Mouse (Mus musculus) megakaryocyte, adult 5-6 weeks (primary cell): ENCODE data around the gene Klhl21. TPM values are rescaled to one million over a fixed set of nuclear protein-coding genes. Genes with fewer than 3 reads are reported as not detected.
"Not testable (repeated sequence)": the region's sequence is repeated elsewhere in the genome, so short reads cannot be mapped to it uniquely, and the experiment has no call there.

Source experiments
- ATAC-seq: 2 replicates; pipeline ENCODE4 v1.8.0; 2016; ENCODE audit warnings: mild to moderate bottlenecking, inconsistent platforms; ENCODE audit not compliant: poor library complexity, severe bottlenecking
- total RNA-seq, 2 experiments: library from RNA; stranded (forward) in 1 of 2; stranded (reverse) in 1 of 2; fragments of 153-499, 151-499 nt in 1 of 2; fragments of 221-1000, 200-1000 nt in 1 of 2; gene quantifications; 2 replicates each; pipeline versions ENCODE4 v1.2.3 to v1.2.4; 2015 to 2017

The Klhl21 gene
- total RNA-seq, 2 experiments from 2014 or later = 3.8 to 4.1 TPM

- ATAC-seq = no peak
Measured at GRCm38 (mm10) chr4:152020024-152020423, 11.4 kb downstream of the Klhl21 start.

DNA sequence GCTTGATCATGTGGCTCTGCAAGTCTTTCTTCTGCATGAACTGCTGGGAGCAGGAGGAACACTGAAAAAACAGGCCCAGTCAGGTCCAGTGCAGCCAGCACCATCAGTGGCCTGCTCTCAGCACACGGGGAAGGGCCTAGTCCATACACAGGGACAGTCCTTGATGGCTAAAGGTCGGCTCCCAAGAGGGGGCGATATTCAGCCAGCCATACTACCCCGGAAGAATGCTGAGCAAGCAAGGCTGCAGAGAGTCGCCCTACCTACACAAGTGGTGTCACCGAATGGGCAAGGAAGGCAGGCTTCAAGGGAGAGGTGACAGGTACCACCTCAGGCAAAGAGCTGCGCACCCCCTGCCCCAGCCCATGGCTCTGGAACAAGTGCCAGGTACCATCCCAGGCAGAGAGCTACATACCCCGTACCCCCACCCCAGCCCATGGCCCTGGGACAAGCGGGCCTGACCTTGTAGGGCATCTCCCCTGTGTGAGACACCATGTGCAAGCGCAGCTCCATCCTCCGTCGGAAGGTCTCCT lies 13.0 kb downstream of the Klhl21 start:
- no peak for ATAC-seq

- no peak for ATAC-seq
Measured at GRCm38 (mm10) chr4:152022506-152022905, 13.9 kb downstream of the Klhl21 start.

DNA sequence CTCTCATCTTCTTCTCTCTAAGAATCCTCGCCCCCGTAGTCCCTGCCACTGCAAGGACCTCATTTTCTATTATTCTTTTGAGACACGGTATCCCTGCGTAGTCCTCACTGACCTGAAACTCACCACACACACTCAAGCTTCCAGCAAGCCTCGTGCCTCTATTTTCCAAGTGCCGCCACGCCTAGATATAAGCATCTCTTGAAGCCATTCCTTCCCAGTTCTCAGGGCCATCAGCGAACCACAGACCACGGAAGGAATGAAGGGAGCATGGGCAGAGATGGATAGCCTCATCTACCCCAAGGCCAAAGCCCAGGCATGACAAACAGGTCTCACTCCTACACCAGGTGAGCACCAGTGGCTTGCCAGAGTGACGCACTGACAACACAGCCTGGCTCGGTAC lies 15.9 kb downstream of the Klhl21 start:
- no peak for ATAC-seq

- ATAC-seq = peak; percentile 27
Measured at GRCm38 (mm10) chr4:152026751-152027508, 18.3 kb downstream of the Klhl21 start.

DNA sequence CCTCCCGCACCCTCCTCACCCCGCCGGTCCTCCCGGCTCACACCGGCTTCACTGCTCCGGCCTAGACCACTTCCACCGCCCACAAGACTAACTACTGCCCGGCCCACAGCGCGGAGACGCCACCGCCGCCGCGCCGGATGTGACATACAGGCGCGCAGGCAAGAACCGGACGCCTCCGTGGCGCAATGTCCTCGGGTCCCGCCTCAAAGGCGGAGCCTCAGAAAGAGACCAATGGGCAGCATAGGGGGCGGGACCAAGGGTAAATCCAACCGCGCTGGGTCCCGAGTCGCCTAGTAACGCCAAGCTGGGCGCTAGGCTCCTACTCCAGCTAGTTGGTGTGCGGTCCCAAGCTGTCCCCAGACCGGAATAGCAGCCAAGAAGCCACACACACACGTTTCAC lies 18.9 kb downstream of the Klhl21 start, which contains the start of gene Zbtb48:
TSS of gene Zbtb48 (minus strand) at position 148 of the 400 bp plus-strand sequence.
- peak; percentile 91 for ATAC-seq

DNA sequence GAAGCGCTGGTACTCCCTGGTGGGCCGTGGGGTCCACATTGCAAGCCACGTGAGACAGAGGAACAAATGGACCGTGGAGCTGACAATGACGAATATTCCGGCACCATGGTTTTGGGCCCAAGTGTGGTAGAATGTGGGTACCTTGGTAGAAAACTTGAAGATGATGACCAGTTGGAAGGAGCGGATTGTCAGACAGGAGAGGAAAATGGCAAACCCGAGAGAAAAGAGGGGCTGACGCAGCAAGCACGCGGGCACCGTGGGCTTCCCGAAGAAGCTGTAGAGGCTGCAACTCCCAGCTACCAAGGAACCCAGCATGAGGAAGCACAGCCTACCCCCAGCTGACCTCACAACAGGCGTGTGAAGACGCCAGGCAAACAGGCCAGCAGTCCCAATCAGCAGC lies 19.9 kb downstream of the Klhl21 start:
- no peak for ATAC-seq

DNA sequence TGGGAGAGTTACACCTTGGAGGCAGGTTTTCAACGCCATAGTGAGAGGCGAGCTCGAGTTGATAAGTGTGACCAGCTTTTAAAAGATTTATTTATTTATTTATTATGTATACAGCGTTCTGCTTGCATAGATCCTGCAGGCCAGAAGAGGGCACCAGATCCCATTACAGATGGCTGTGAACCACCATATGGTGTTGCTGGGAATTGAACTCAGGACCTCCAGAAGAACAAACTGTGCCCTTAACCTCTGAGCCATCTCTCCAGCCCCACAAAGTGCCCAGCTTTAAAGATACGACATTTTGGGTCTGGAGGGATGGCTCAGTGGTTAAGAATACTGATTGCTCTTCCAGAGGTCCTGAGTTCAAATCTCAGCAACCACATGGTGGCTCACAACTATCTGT lies 20.5 kb downstream of the Klhl21 start:
- ATAC-seq = no peak

- no peak for ATAC-seq
Measured at GRCm38 (mm10) chr4:152029997-152030396, 21.4 kb downstream of the Klhl21 start.

DNA sequence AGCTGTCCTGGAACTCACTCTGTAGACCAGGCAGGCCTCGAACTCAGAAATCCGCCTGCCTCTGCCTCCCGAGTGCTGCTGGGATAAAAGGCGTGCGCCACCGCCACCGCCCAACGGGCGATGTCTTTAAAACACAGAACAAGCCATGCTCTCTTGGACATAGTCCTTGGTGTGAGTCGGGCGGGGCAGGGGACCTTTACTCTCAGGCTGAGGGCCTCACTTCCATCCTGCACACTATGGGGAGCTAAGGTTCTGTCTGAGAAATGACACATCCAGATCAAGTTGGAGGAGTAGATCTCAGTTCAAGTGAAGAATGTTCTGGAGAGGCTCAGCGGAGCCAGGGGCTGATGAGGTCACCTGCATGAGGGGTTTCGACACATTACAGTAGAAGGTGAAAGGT lies 24.3 kb downstream of the Klhl21 start:
- no peak for ATAC-seq

- not testable (repeated sequence) for ATAC-seq
Measured at GRCm38 (mm10) chr4:152036464-152036863, 27.9 kb downstream of the Klhl21 start.

DNA sequence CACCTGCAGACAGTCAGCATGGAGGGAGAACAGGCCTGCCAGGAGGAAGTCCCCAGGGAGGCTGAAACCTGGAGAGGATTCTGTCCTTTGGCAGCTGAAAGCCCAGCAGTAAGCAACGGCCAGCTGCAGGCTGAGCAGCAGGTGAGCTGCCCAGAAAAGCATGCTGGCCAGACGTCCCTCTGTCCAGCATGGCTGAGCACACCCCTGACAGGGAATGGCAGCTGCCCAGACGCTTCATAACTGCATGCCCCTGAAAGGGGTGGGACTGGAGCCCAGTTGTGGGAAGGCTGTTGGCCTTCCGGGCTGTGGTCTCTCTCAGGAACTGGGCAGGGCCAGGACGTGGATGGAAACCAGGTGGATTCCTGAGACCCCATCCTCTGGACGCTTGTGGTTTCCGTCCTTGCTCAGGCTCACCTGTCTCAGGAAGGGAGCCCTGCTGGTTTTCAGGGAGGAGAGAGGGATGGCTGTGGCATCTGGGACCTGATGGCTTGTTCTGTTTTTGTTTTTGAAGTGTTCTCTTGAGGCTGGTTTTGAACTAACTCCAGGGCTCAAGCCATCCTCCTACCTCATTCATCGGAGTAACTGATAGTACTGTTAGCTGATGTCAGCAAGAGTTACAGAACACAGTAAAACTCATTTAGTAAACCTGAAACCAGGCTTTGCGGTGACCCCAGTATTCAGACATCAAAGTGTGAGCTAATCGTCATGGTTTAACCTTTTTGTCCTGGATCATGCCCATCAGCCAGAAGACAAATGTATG lies 29.8 kb downstream of the Klhl21 start, which contains the start of gene Tas1r1:
TSS of gene Tas1r1 (minus strand) at position 344 of the 760 bp plus-strand sequence.
- ATAC-seq = no peak

DNA sequence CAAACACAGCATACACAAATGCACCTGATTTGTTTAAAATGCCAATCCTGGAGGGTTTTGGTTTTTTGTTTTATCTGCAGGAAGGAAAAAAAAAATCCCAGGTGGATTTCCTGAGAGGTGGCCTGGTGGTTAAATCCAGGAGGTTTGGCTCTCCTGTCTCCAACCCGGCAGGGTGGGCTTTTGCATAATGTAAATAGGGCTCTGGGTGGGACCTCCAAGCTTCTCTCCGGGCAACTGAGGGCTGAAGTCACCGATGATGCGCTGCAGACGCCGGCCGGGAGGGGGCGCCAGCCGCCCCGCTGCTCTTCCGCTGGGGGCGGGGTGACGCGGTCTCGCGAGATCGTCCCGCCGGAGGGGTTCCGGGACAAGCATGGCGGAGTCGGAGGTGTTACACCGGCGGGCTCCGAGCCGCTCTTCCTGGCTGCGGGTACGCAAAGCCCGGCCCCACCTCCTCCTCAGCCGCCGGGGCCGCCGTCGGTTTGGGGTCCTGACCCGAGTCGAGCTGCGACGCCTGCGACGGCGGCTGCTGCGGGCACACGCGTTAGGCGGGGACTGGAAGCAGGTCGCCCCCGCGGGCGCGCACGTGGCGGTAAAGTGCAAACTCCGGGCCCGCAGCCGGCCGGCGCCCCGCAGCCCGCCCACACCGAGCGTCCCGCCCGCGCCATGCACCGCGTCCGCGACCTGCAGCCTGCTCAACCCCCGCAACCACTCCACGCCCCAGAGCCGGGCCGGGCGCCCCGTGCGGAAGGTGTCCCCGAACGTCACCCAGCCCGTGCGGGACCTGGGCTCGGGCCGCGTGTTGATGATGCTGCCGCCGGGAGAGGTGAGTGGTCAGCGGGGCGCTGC lies 30.6 kb downstream of the Klhl21 start, which contains the start of gene Nol9:
TSS of gene Nol9 (plus strand) at position 337 of the 846 bp plus-strand sequence.
- peak; percentile 97 for ATAC-seq

- ATAC-seq = no peak
Measured at GRCm38 (mm10) chr4:152039831-152040310, 31.3 kb downstream of the Klhl21 start.

- no peak for ATAC-seq
Measured at GRCm38 (mm10) chr4:152041924-152042641, 33.5 kb downstream of the Klhl21 start.

DNA sequence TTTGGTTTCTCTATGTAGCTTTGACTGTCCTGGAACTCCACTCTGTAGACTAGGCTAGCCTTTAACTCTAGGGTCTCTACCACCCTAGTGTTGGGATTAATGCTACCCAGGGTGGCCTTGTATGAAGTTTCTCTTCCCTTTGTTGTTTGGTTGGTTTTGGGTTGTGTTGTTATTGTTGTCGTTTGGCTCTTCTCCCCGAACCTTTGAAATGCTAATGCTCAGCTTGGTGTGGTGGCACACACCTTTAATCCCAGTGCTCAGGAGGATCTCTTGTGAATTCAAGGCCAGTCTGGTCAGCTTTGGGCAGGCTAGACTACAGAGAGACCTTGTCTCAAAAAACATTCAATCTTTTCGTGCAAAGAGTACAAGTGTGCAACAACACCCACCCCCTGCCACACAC lies 34.6 kb downstream of the Klhl21 start:
- ATAC-seq = no peak

DNA sequence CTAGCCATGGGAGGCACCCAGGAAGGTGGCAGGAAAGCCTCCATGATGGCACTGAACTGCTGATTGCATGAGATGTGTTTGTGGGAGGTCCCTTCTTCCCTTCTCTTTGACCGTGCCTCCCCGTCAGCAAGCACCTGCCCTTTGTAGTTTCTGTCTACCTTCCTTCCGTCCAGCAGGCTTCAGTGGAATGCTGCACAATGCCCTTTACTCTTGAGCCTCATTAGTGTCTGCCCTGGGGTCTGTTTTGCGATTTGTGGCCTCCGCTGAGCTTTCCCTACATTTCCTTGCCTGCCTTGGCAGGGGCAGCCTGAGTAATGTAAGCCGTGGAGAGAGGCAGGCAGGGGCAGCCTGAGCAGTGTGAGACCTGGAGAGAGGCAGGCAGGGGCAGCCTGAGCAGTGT lies 36.0 kb downstream of the Klhl21 start:
- ATAC-seq = no peak

GRCm38 (mm10) chr4:152062390-152063110 lies 53.9 kb downstream of the Klhl21 start:
- no peak for ATAC-seq

- ATAC-seq = no peak
Measured at GRCm38 (mm10) chr4:152067280-152067679, 58.7 kb downstream of the Klhl21 start.
